Mouse (Mus musculus): ENCODE measurements around the gene Tcf25. TPM values are rescaled to one million over a fixed set of nuclear protein-coding genes. Genes with fewer than 3 reads are reported as not detected.
A peak's percentile ranks its signal among the peaks of the same experiment; 100 is the strongest.
"Not testable (repeated sequence)": the region's sequence is repeated elsewhere in the genome, so short reads cannot be mapped to it uniquely, and the experiment has no call there.

Gene Tcf25
- polyA plus RNA-seq, 1 experiment from 2014 or later = 317 TPM

GRCm38 (mm10) chr8:123426511-123427509 lies 53.3 kb downstream of the Tcf25 start:
- H3K4me1 ChIP-seq (replicated peaks) = peaks cover 9% of the 10 kb centered on the region
- peaks cover 46% of the 10 kb centered on the region for H3K9me3 ChIP-seq
- no peaks in the 10 kb centered on the region for H3K27me3 ChIP-seq
- peaks cover 18% of the 10 kb centered on the region for H3K36me3 ChIP-seq
- no peak for ATAC-seq (ENCODE audit: low read depth)
- H3K4me2 ChIP-seq = no peak overlapping the region
- WGBS = 96% methylated on average over 27 of the region's 27 CpGs
- no peak overlapping the region for H3K4me3 ChIP-seq
- no peak overlapping the region for H3K27ac ChIP-seq (replicated peaks)
- no peak overlapping the region for H3K9ac ChIP-seq

- WGBS = 95% methylated on average over 24 of the region's 24 CpGs
Observed at GRCm38 (mm10) chr8:123427639-123428275, 54.2 kb downstream of the Tcf25 start.

GRCm38 (mm10) chr8:123428343-123428893 lies 54.9 kb downstream of the Tcf25 start:
- Histone ChIP-seq H3K4me3 (no peak overlapping the region), H3K36me3 (peaks cover 3% of the 10 kb centered on the region; the same call in 1 of the 2 replicates), H3K4me2 (no peak overlapping the region), H3K4me1 (replicated peaks) (no peaks in the 10 kb centered on the region), H3K9ac (no peak overlapping the region), H3K9me3 (peaks cover 60% of the 10 kb centered on the region), H3K27me3 (no peaks in the 10 kb centered on the region), H3K27ac (replicated peaks) (no peak overlapping the region)
- 97% methylated on average over 29 of the region's 29 CpGs for WGBS
- no peak for ATAC-seq (ENCODE audit: low read depth)

More at GRCm38 (mm10) chr8:123427639-123428275, 54.2 kb downstream of the Tcf25 start:
- Histone ChIP-seq H3K27me3 (no peaks in the 10 kb centered on the region), H3K9ac (no peak overlapping the region), H3K9me3 (peaks cover 54% of the 10 kb centered on the region), H3K4me2 (no peak overlapping the region), H3K4me1 (replicated peaks) (0 out of 2 replicates have a peak, but pooled peaks cover under 1% of the 10 kb centered on the region), H3K4me3 (no peak overlapping the region), H3K27ac (replicated peaks) (no peak overlapping the region), H3K36me3 (peaks cover 9% of the 10 kb centered on the region)
- no peak for ATAC-seq (ENCODE audit: low read depth)

DNA sequence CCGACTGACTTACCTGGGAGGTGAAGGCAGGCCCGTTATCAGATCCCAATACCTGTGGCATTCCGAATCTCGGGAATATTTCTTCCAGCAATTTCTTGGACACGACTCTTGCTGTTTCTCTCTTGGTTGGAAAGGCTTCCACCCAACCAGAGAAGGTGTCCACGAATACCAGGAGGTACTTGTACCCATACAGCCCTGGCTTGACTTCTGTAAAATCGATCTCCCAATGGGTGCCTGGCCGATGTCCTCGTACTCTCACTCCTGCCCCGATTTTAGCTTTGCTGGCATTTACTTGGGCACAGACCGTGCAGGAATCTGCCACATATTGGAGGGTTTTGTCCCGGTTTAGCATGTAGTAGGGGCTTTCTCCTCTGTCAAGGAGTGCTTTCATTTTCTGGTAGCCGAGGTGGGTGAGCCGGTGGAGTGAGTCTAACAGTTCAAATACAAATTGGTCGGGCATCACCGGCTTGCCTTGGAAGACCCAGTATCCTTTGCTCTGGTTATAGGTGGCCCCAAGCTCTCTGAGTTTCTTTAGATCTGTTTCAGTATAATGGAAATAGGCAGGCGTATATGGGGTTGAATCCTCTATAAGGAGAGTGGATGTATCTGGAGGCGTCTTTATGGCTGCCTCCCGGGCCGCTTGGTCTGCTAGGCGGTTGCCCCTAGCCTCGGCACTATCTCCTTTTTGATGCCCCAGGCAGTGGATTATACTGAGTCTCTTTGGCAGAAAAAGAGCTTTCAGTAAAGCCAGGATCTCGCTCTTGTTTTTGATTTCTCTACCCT lies 55.6 kb downstream of the Tcf25 start:
- Histone ChIP-seq H3K4me2 (no peak overlapping the region), H3K9ac (no peak overlapping the region), H3K4me3 (no peak overlapping the region), H3K27ac (replicated peaks) (no peak overlapping the region), H3K9me3 (peaks cover 63% of the 10 kb centered on the region), H3K4me1 (replicated peaks) (no peaks in the 10 kb centered on the region), H3K27me3 (no peaks in the 10 kb centered on the region), H3K36me3 (no peaks in the 10 kb centered on the region)
- WGBS = 93% methylated on average over 23 of the region's 23 CpGs
- ATAC-seq (ENCODE audit: low read depth) = no peak

- H3K27ac ChIP-seq (replicated peaks); ATAC-seq (ENCODE audit: low read depth); H3K36me3 ChIP-seq; H3K9ac ChIP-seq; H3K4me2 ChIP-seq; H3K4me1 ChIP-seq (replicated peaks); H3K27me3 ChIP-seq; H3K4me3 ChIP-seq: not testable (repeated sequence)
- 96% methylated on average over 15 of the region's 15 CpGs for WGBS
- peaks cover 63% of the 10 kb centered on the region for H3K9me3 ChIP-seq
Observed at GRCm38 (mm10) chr8:123429722-123430013, 56.1 kb downstream of the Tcf25 start.

- H3K4me3 ChIP-seq; H3K4me2 ChIP-seq; H3K27me3 ChIP-seq; H3K9ac ChIP-seq; H3K27ac ChIP-seq (replicated peaks); H3K36me3 ChIP-seq; ATAC-seq (ENCODE audit: low read depth); H3K4me1 ChIP-seq (replicated peaks): not testable (repeated sequence)
- peaks cover 63% of the 10 kb centered on the region for H3K9me3 ChIP-seq
- 94% methylated on average over 8 of the region's 8 CpGs for WGBS
Observed at GRCm38 (mm10) chr8:123430936-123431335, 57.4 kb downstream of the Tcf25 start.

DNA sequence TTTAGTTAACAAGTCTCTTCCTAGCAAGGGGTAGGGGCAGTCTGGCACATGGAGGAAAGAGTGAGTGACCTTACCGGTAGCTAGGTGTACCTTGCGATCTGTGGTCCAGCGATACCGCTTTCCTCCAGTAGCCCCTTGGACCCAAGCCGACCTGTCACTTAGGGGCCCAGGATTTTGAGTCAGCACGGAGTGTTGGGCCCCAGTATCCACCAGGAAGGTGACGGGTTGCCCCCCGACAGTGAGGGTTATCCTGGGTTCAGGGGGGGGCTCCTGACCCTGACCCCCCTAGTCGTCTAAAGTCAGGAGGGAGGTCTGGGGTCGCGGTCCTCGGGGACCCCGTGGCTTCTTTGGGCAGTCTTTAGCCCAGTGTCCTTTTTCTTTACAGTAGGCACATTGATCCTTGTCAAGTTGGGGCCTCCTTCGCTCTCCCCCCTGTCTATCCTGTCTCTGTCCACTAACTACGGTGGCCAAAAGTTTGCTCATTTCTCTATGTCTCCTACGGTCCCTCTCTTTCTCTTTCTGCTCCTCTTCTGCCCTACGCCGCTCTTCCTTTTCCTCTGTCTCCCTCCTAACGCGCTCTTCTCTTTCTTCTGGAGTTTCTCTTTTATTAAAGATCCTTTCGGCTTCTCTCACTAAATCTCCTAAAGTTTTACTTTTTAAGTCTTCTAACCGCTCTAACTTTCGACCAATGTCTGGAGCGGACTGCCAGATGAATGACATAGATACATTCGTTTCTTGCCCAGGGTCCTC lies 58.2 kb downstream of the Tcf25 start:
- Histone ChIP-seq H3K27me3 (no peaks in the 10 kb centered on the region), H3K4me2 (no peak overlapping the region), H3K9me3 (peaks cover 57% of the 10 kb centered on the region), H3K4me3 (no peak overlapping the region), H3K9ac (no peak overlapping the region), H3K36me3 (no peaks in the 10 kb centered on the region), H3K27ac (replicated peaks) (no peak overlapping the region), H3K4me1 (replicated peaks) (no peaks in the 10 kb centered on the region)
- ATAC-seq (ENCODE audit: low read depth) = no peak
- 96% methylated on average over 25 of the region's 25 CpGs for WGBS

DNA sequence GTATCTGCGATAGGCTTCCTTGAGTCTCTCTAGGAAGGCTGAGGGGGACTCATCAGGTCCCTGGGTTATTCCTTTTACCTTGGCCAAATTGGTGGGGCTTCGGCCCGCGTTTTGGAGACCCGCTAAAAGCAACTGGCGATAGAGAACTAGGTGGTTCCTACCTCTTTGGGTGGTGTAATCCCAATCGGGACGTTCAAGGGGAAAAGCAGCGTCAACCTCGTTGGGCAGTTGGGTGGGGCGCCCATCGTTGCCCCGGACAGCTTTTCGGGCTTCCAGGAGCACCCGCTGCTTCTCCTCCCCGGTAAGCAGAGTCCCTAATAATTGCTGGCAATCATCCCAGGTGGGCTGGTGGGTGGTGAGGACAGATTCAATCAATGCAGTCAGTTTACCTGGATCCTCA lies 58.8 kb downstream of the Tcf25 start:
- Histone ChIP-seq H3K4me2 (no peak overlapping the region), H3K4me3 (no peak overlapping the region), H3K4me1 (replicated peaks) (no peaks in the 10 kb centered on the region), H3K27me3 (no peaks in the 10 kb centered on the region), H3K36me3 (no peaks in the 10 kb centered on the region), H3K9ac (no peak overlapping the region), H3K27ac (replicated peaks) (no peak overlapping the region), H3K9me3 (peaks cover 51% of the 10 kb centered on the region)
- 95% methylated on average over 16 of the region's 16 CpGs for WGBS
- no peak for ATAC-seq (ENCODE audit: low read depth)

GRCm38 (mm10) chr8:123433241-123433974 lies 59.9 kb downstream of the Tcf25 start:
- H3K27me3 ChIP-seq; H3K36me3 ChIP-seq; H3K27ac ChIP-seq (replicated peaks); H3K4me3 ChIP-seq; H3K9ac ChIP-seq; H3K4me2 ChIP-seq; ATAC-seq (ENCODE audit: low read depth); H3K4me1 ChIP-seq (replicated peaks): not testable (repeated sequence)
- H3K9me3 ChIP-seq = peaks cover 40% of the 10 kb centered on the region
- WGBS = 97% methylated on average over 47 of the region's 47 CpGs

DNA sequence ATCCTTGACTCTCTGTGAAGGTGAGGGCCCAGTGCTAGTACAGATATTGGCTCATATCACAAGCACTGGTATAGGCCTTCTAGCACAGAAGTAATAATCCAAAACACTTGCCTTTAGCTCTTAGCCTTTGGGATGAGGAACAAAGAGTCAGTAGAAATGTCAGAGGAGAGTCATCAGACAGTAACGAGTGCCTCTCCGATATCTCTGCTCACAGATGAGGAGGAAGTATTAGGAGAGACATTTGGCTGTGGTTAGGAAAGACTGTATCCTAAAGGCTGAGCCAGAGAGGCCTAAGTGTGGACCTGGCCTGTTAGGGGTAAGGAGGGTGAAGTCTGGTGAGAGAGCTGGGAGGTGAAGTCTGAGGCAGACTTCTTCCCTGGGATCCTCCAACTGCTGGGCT lies 68.2 kb downstream of the Tcf25 start:
- ATAC-seq (ENCODE audit: low read depth) = no peak
- H3K9ac ChIP-seq = no peak overlapping the region
- H3K9me3 ChIP-seq = no peaks in the 10 kb centered on the region
- H3K27ac ChIP-seq (replicated peaks) = no peak overlapping the region
- H3K27me3 ChIP-seq = no peaks in the 10 kb centered on the region
- H3K36me3 ChIP-seq = peaks cover 11% of the 10 kb centered on the region; the same call in 1 of the 2 replicates
- 92% methylated on average over 2 of the region's 2 CpGs for WGBS
- H3K4me2 ChIP-seq = no peak overlapping the region
- H3K4me1 ChIP-seq (replicated peaks) = peaks cover 12% of the 10 kb centered on the region
- no peak overlapping the region for H3K4me3 ChIP-seq

DNA sequence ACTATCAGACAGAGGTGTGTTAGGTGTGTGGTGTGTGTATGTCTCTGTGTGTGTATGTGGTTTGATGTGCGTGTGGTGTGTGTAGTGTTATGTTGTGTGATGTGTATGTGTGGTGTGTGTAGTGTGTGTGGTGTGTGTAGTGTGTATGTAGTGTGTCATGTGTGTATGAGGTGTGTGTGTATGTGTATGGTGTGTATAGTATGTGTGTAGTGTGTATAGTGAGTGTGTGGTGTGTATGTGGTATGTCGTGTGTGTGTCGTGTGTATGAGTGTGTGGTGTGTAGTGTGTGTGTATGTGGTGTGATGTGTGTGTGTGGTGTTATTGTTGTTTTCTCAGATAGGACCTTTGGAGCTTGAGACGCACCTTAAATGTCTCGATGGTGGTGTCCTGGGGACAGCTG lies 68.8 kb downstream of the Tcf25 start:
- Histone ChIP-seq H3K4me1 (replicated peaks) (peaks cover 12% of the 10 kb centered on the region), H3K36me3 (peaks cover 17% of the 10 kb centered on the region), H3K9me3 (no peaks in the 10 kb centered on the region), H3K27ac (replicated peaks) (no peak overlapping the region), H3K4me2 (peak overlapping the region; percentile 67), H3K9ac (no peak overlapping the region), H3K4me3 (peak overlapping the region; percentile 54), H3K27me3 (no peaks in the 10 kb centered on the region)
- ATAC-seq (ENCODE audit: low read depth) = peak; percentile 14; the same call in 1 of the 2 replicates
- WGBS = 87% methylated on average over 5 of the region's 5 CpGs

All from neural tube, embryonic 13.5 days (tissue).